Mouse (Mus musculus): ENCODE measurements around the gene Asap3. TPM values are rescaled to one million over a fixed set of nuclear protein-coding genes. Genes with fewer than 3 reads are reported as not detected.

The Asap3 gene
- total RNA-seq, 2 experiments from 2014 or later: 3.1 to 3.2 TPM

Other genes starting within 250 kb of the Asap3 start
- 10 to 100 TPM; 17.7 to 20.7 TPM for gene Gale, start 242.6 kb upstream of the Asap3 start, total RNA-seq (2021)
- 100 to 1,000 TPM in 1 of 2 experiments, 10 to 100 TPM in 1; 93.4 to 106 TPM for gene Lypla2, start 233.7 kb upstream of the Asap3 start, total RNA-seq (2021)
- 10 to 100 TPM; 87.4 to 89.4 TPM for gene Pithd1, start 219.1 kb upstream of the Asap3 start, total RNA-seq (2021)
- gene Eloa, start 184.6 kb upstream of the Asap3 start, total RNA-seq (2021): 10 to 100 TPM; 28.7 to 30.3 TPM
- gene Rpl11, start 152.9 kb upstream of the Asap3 start, total RNA-seq (2021): 100 to 1,000 TPM; 284 to 295 TPM
- gene Id3, start 62.9 kb upstream of the Asap3 start, total RNA-seq (2021): 10 to 100 TPM; 35.4 to 42.4 TPM
- under 1 TPM; 0.63 to 0.72 TPM for gene E2f2, start 34.0 kb upstream of the Asap3 start, total RNA-seq (2021)
- under 1 TPM; 0.27 to 0.30 TPM for gene Tcea3, start 41.4 kb downstream of the Asap3 start, total RNA-seq (2021)
- gene Zfp46, start 78.3 kb downstream of the Asap3 start, total RNA-seq (2021): 10 to 100 TPM; 37.7 to 43.1 TPM
- gene Hnrnpr, start 104.6 kb downstream of the Asap3 start, total RNA-seq (2021): 10 to 100 TPM; 88.7 TPM
- under 1 TPM; 0.12 to 0.28 TPM for gene Htr1d, start 217.2 kb downstream of the Asap3 start, total RNA-seq (2021)

Data from layer of hippocampus, postnatal 36 days (tissue).